Mouse (Mus musculus) right cerebral cortex, postnatal 25 days (tissue): ENCODE data around the gene Txnrd2.

ENCODE experiments used
- DNase-seq: peaks from one replicate; pipeline ENCODE4 v3.0.0; 2022

The Txnrd2 gene

GRCm38 (mm10) chr16:18418756-18419602 is 7.2 kb upstream of the Txnrd2 start:
- DNase-seq: no peak

DNA sequence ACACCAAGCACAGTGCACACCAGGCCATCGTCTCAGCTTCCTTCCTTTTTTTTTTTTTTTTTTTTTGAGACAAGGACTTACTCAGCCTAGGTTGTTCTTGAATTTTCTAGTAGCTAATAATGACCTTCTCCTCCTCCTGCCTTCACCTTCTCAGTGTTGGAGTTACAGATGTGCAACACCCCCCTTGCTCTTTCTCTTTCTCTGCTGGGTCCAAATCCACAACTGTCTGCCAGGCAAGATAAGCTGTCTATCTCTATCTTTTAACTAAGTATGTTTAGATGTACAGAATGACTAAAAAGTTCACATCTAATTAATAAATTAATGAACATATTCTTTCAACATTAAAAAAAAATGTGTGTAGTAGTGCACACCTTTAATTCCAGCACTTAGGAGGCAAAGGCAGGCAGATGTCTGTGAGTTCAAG is 6.6 kb upstream of the Txnrd2 start:
- DNase-seq: no peak

DNA sequence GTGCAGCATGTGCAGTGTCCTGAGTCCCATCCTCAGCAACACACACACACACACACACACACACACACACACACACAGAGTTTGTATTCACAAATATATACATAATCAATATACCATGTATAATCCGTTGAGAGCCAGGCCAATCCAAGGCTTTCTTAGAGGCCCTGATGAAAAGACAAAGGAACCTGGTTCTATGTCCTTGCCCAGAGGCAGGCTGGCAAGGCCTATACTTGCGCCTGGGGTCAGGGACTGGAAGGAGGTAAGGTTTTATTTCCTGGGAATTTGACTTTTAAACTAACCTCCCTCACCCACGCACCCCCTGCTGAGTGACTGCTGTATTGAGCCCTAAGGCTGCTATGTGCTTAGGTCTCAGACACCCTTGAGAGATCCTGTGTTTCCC is 5.6 kb upstream of the Txnrd2 start:
- DNase-seq: no peak

DNA sequence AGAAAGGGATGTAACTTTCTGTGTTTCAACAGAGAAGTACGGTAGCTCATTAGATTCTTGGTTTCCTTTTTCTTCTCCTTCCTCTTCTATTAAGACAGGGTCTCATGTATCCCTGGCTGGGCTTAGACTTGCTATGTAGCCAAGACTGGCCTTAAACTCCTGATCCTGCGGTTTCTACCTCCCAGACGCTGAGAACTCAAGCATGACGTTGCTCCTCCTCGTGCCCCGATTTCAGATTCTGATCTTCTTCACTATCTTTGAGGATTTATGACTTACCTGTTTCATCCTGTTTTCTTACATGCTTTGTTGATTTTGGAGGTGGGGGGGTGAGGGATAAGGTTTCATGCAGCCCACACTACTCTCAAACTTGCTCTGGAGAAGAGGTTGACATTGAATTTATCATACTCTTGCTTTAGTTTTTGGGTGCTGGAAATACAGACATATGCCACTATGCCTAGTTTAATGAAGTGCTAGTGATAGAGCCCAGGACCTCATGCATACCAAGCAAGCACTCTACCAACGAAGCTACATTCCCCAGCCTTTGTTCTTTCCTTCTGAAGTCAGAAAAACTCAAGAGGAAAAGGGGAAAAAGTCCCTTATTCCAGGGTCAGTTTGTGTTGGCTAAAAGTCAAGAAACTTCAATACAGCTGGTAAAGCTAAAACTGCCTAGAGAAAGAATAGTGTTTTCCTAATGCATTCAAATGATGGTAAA is 2.8 kb upstream of the Txnrd2 start:
- no peak for DNase-seq

- DNase-seq: no peak
These were observed 2.3 kb upstream of the Txnrd2 start for GRCm38 (mm10) chr16:18423915-18424265.

- DNase-seq: no peak
These were observed 1.7 kb upstream of the Txnrd2 start for GRCm38 (mm10) chr16:18424364-18425045.

DNA sequence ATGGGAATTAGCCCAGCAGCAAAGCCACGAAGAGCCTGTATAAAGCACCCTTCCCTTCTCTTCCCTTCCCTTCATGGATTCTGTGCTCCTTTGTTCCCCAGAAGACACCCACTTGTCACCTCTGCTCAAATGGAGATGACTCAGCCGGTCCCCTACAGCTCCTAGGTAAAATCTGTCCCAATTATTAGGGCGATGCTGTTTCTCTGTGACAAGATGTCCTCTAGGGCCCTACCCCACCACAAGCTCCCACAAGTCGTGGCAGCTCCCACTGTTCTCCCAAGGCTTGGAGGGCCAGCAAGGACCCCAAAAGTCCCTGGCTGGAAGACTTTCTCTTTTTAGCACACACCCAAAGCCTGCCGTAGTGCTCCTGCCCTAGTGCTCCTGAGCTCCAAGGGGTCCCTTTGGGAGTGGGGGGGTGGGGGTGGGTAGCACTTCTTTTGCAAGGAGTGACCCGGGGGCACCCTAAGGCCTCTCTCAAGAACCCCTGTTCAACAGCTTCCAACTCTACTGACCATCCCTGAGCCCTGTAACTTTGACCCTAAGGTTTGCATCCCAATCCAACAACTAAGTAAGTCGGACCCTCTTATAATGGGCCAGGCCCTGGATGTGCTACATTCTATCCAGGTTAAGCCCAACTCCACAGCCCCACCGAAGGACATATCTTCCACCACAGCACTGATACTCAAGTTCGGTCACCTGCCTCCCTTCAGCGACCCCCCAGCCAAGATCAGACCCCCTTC is 539 bp upstream of the Txnrd2 start:
- no peak for DNase-seq

GRCm38 (mm10) chr16:18426802-18427280 is 657 bp downstream of the Txnrd2 start, which contains the start of gene Comt:
Comt (minus strand) TSS chr16:18426852.
- no peak for DNase-seq

- DNase-seq: no peak
These were observed 1.9 kb downstream of the Txnrd2 start for GRCm38 (mm10) chr16:18428011-18428515.

- DNase-seq: no peak
These were observed 2.4 kb downstream of the Txnrd2 start for GRCm38 (mm10) chr16:18428516-18429042.

- no peak for DNase-seq
These were observed 3.5 kb downstream of the Txnrd2 start for GRCm38 (mm10) chr16:18429641-18430040.

DNA sequence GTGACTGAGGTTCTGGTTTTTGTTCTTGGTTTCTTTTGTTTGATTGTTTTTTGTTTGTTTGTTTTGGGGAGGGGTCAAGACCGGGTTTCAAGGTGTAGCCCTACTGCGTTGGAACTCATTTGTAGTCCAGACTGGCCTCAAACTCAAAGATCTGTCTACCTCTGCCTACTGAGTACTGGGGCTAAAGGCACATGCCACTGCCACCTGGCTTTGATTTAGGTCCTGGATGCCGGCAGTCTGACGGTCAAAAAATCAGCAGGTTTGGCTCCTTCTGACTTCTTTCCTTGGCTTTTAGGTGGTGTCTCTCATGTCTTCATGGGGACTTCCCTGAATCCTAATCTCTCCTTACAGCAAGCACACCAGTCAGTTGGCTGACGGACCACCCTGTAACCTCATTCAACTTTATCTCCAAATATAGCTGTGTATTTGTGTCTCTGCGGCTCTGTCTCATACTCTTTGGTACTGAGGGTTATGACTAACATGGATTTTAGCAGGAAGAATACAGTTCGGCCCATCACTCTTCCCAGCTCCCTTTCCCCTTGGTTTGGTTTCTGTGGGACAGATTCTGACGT is 4.5 kb downstream of the Txnrd2 start:
- no peak for DNase-seq

DNA sequence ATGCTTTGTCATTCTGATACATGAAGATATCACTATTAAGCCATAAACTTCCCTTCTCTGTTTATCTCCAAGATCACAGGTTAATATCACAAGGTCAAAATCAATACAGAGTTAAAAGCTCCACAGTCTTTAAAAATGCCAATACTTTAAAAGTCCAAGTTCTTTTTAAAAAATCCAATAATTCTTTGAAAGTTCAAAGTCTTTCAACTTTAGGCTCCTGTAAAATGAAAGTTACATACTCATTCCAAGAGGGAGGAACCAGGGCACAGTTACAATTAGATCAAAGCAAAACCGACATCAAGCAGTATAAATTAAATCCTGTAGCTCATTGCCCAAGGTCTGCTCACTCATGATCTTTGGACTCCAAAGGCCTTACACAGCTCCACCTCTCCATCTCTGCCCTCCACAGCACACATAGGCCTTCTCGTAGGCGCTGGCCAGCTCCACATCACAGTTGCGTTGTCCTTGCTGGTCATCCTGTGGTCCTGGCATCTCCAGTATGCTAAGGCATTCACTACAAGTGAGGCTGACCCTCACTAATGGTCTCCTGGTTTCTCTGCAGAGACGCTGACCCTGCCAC is 7.2 kb downstream of the Txnrd2 start:
- no peak for DNase-seq

- DNase-seq: no peak
These were observed 9.9 kb downstream of the Txnrd2 start for GRCm38 (mm10) chr16:18436128-18436527.

- DNase-seq: peak; percentile 92
These were observed 17.2 kb downstream of the Txnrd2 start for GRCm38 (mm10) chr16:18443385-18443841.

DNA sequence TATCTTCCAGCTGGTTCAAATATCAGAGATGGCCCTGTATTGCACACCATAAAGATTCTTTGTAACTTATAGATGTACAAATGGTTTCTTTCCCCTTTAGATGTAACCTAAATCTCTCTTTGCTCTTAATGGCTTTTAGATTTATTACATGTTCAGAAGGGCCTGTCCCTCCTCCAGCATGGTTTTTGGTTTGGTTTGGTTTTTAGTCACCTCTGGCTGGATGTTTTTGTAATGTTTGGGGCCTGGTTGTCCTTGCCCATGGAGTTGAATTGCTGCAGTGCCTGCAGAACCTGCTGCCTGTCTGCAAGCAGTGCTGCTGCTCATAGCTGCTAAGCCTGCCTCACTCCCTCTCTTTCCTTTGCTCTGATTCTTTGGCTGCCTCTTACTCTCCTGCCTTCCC is 21.1 kb downstream of the Txnrd2 start:
- no peak for DNase-seq

DNA sequence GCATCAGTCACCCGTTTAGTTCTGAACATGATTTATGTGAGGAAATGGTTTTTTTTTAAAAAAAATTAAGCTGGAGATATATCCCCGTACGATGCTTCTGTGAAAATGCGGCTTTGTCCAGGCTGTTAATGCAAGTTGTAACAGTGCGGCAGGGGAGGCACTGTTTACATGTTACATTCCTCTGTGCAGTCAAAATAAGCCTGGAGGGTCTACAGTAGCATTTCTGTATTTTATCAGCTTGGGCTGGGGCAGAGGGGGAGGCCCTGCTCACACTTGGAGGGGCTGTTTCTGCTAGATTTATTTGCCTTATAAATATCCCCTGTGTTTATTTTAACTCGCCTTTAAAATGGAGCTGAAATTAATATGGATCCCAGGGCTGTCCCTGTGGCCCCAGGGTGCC is 21.9 kb downstream of the Txnrd2 start:
- DNase-seq: no peak

DNA sequence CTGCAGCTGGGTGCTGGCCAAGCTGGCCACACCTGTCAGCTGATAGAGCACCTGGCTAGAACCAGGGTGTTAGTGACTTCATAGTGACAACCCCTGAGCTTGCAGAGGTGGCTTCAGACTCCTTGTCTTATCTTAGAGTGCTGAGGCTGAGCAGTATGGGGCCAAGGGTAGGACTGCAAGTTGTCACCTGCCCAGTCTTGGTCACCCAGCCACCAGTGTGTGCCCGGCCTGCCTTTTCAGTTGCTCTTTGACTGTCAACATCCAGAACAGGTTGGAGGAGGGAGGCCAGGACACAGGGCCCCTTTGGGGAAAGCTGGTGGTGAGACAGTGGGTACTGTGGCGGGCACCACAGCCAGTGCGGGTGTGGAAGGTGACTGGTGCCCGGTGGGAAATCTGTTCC is 22.8 kb downstream of the Txnrd2 start:
- DNase-seq: no peak

- DNase-seq: peak; percentile 72
These were observed 25.4 kb downstream of the Txnrd2 start for GRCm38 (mm10) chr16:18451486-18452181.

GRCm38 (mm10) chr16:18452361-18452862 is 26.2 kb downstream of the Txnrd2 start:
- peak; percentile 49 for DNase-seq

GRCm38 (mm10) chr16:18453846-18454245 is 27.7 kb downstream of the Txnrd2 start:
- DNase-seq: no peak
